Mouse (Mus musculus) E14TG2a.4 (cell line): ENCODE results near the gene Ints14.
A peak's percentile ranks its signal among the peaks of the same experiment; 100 is the strongest.

Experiments
- CTCF ChIP-seq: conservative IDR thresholded peaks from 2 replicates; pipeline ENCODE4 v1.5.1; 2014; ENCODE audit warnings: low read length
- NANOG ChIP-seq: IDR thresholded peaks from 2 replicates; pipeline ENCODE4 v1.6.1; 2014; ENCODE audit warnings: borderline replicate concordance, low read length, mixed read lengths
- POU5F1 ChIP-seq: IDR thresholded peaks from 2 replicates; pipeline ENCODE4 v1.6.1; 2014; ENCODE audit warnings: low read length, borderline replicate concordance

GRCm38 (mm10) chr9:65011304-65011703 lies 50.6 kb downstream of the Ints14 start:
- peak; percentile 70 for TF ChIP-seq CTCF
- no peak for TF ChIP-seq POU5F1
- no peak for TF ChIP-seq NANOG
